Mouse (Mus musculus) heart, postnatal 0 days (tissue): Measurements from ENCODE around the gene Cacna2d1. TPM values are rescaled to one million over a fixed set of nuclear protein-coding genes. Genes with fewer than 3 reads are reported as not detected.

Experiments
- ATAC-seq: fragments of 200-750 bp; cut with Nextera tagmentation; 2 replicates; pipeline ENCODE4 v1.8.0; 2017; ENCODE audit warnings: low read depth, moderate number of reproducible peaks, moderate library complexity; ENCODE audit not compliant: insufficient read depth
- DNase-seq: peaks from one replicate; pipeline ENCODE4 v3.0.0-alpha.2; 2016; ENCODE audit warnings: low spot score
- H3K27ac ChIP-seq: fragments of 300-500 bp; sonication (generic); 2 replicates; pipeline ENCODE4 v1.5.1; 2014; ENCODE audit warnings: low read depth, mild to moderate bottlenecking
- H3K27me3 ChIP-seq: fragments of 300-500 bp; sonication (generic); 2 replicates; pipeline ENCODE4 v1.6.1; 2014; ENCODE audit warnings: low read length, mixed read lengths; ENCODE audit not compliant: control insufficient read depth, insufficient read depth
- H3K36me3 ChIP-seq: fragments of 300-500 bp; sonication (generic); replicated peaks from 2 replicates; pipeline ENCODE4 v1.6.1; 2014; ENCODE audit warnings: low read length, mixed read lengths; ENCODE audit not compliant: control insufficient read depth, insufficient read depth
- H3K4me1 ChIP-seq: fragments of 300-500 bp; sonication (generic); 2 replicates; pipeline ENCODE4 v1.6.1; 2014; ENCODE audit warnings: antibody characterized with exemption; ENCODE audit not compliant: control insufficient read depth, insufficient read depth
- H3K4me2 ChIP-seq: fragments of 300-500 bp; sonication (generic); 2 replicates; pipeline ENCODE4 v1.6.1; 2014; ENCODE audit warnings: low read depth, mild to moderate bottlenecking, low read length, moderate library complexity
- H3K4me3 ChIP-seq: fragments of 300-500 bp; sonication (generic); 2 replicates; pipeline ENCODE4 v1.5.1; 2014; ENCODE audit warnings: low read depth, low read length
- H3K9ac ChIP-seq: fragments of 300-500 bp; sonication (generic); replicated peaks from 2 replicates; pipeline ENCODE4 v1.6.1; 2014; ENCODE audit warnings: low read depth, low read length, mixed read lengths
- H3K9me3 ChIP-seq: fragments of 300-500 bp; sonication (generic); replicated peaks from 2 replicates; pipeline ENCODE4 v1.6.1; 2016; ENCODE audit warnings: low read length; ENCODE audit not compliant: control insufficient read depth
- CTCF ChIP-seq: IDR thresholded peaks from 2 replicates; pipeline ENCODE4 v1.5.1; 2016; ENCODE audit warnings: antibody characterized with exemption, control low read depth, low read depth
- EP300 ChIP-seq: IDR thresholded peaks from 2 replicates; pipeline ENCODE4 v1.6.1; 2016; ENCODE audit warnings: antibody characterized with exemption, low read depth
- WGBS: fragments of 180-500 bp; shearing (Covaris S2); extraction: QIAGEN DNeasy Blood & Tissue Kit; methylation state at CpG from one replicate; pipeline ENCODE4 v1.1.7; 2014; 5-methylcytosine and 5-hydroxymethylcytosine counted together
- polyA plus RNA-seq: library from polyadenylated mRNA; unstranded; fragments of >200 nt; fragmentation: Nextera tagmentation; extraction: Ambion mirVana; gene quantifications from 2 replicates; pipeline ENCODE4 v1.2.1, GENCODE M21; 2015
- total RNA-seq: library from RNA; depleted of rRNA; stranded (reverse); fragments of >200 nt; gene quantifications from 2 replicates; pipeline ENCODE4 v1.2.3, GENCODE M21; 2014; ENCODE audit warnings: low replicate concordance

Gene Cacna2d1
- total and polyA plus RNA-seq, 2 experiments from 2014 or later: 17.7 to 37.6 TPM

DNA sequence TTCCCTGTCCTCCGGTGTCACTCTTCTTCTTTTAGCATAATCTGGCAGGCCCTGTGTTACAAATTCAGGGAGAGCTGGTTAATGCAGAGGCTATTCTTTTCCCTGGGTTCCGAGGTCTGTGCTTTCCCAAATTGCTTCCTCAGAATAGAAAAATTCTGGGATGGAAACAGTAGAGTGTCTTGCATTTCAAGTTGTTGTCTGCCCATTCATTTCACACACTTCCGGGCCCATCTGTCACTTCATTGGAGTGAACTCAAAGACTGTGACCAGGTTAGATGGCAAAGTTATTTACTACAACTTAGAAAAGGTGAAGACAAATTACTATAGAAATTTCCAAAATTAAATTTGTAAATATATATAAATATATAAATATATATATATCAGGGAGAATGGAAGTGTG is 62.7 kb downstream of the Cacna2d1 start:
- Histone ChIP-seq H3K4me3 (no peak overlapping the region), H3K27ac (no peak overlapping the region), H3K4me2 (no peak overlapping the region), H3K9me3 (no peaks in the 10 kb centered on the region), H3K27me3 (no peaks in the 10 kb centered on the region), H3K9ac (no peak overlapping the region), H3K36me3 (no peaks in the 10 kb centered on the region), H3K4me1 (0 out of 2 replicates have a peak, but pooled peaks cover 5% of the 10 kb centered on the region)
- 86% methylated on average over 3 of the region's 3 CpGs for WGBS
- DNase-seq (no peak), ATAC-seq (no peak)
- TF ChIP-seq EP300 (no peak), CTCF (no peak)

DNA sequence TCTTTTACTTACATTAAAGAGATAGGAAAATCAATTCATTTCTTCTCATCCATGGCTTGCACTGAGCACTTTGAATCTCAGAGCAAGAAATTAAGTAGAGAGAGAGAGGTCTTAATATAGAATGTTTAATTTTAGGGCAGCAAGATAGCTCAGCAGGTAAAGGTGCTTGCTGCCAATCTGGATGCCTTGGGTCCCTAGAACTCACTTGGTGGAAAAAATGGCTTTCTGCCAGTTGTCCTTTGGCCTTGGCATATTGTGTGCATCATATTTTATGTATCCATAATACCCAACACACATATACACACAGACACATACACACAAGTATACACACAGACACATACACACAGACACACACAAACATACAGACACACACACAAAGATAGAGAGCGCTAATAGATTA is 63.3 kb downstream of the Cacna2d1 start:
- WGBS: 93% methylated on average over 1 of the region's 1 CpGs
- DNase-seq (no peak), ATAC-seq (no peak)
- Histone ChIP-seq H3K9me3 (no peaks in the 10 kb centered on the region), H3K27me3 (no peaks in the 10 kb centered on the region), H3K9ac (no peak overlapping the region), H3K27ac (no peak overlapping the region), H3K4me3 (no peak overlapping the region), H3K36me3 (no peaks in the 10 kb centered on the region), H3K4me2 (no peak overlapping the region), H3K4me1 (0 out of 2 replicates have a peak, but pooled peaks cover 5% of the 10 kb centered on the region)
- TF ChIP-seq EP300: no peak

DNA sequence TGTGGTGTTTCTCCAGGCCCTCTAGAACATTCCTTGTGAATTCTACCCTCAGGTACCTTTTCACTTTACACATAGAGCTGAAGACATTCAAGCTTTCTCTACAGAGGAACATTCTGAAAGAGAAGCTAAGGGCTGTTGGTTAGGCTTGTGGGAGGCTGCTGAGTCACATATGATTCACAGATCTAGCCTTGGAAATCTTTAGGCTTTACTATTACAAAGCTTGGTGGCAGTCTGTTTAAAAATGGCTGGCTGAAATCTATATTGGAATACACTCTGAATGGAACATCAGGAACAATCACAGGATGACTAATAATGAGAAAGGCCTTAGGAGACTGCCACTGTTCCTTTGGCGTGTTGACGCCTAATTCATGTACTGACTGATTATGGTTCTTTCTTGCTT is 66.4 kb downstream of the Cacna2d1 start:
- Histone ChIP-seq H3K9me3 (no peaks in the 10 kb centered on the region), H3K36me3 (no peaks in the 10 kb centered on the region), H3K4me3 (no peak overlapping the region), H3K4me2 (no peak overlapping the region), H3K27me3 (no peaks in the 10 kb centered on the region), H3K4me1 (0 out of 2 replicates have a peak, but pooled peaks cover 5% of the 10 kb centered on the region), H3K27ac (no peak overlapping the region), H3K9ac (no peak overlapping the region)
- no peak for ATAC-seq
- DNase-seq: no peak
- no peak for TF ChIP-seq CTCF
- TF ChIP-seq EP300: no peak
- WGBS: 83% methylated on average over 2 of the region's 2 CpGs

DNA sequence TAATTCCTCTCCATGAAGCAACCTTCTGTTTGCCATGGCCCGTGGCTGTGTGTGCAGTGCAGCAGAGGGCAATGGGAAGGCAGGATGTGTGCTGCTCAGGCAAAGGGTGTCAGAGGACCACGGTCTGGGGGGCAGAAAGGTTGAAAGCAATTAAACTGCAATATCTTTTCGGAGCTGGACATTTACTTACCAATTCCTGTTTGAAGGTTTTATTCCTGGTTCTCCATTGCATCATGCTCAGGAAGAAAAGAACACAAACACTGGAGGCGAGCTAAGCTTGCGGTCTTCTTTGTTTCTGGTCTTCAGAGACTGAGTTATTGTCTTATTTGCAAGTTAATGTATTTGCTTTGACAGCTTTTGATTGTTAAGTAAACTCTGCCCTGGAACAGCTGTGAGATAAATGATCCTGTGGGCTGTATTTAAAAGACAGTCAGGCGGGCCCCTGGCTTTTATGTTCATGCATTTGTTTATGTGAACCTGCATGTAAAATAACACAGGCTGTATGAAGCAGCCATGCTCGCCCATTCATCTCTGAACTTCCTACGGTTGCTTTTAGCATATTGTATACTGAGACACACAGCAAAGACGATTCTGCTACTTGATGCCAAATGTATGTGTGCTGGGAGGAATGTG is 68.1 kb downstream of the Cacna2d1 start:
- DNase-seq (no peak), ATAC-seq (no peak)
- no peaks in the 10 kb centered on the region for H3K9me3 ChIP-seq
- H3K27ac ChIP-seq: no peak overlapping the region
- WGBS: 62% methylated on average over 9 of the region's 9 CpGs
- H3K4me3 ChIP-seq: no peak overlapping the region
- H3K4me1 ChIP-seq: peaks cover 15% of the 10 kb centered on the region; the same call in 1 of the 2 replicates
- H3K36me3 ChIP-seq: no peaks in the 10 kb centered on the region
- no peak for TF ChIP-seq EP300
- TF ChIP-seq CTCF: no peak
- no peaks in the 10 kb centered on the region for H3K27me3 ChIP-seq
- no peak overlapping the region for H3K4me2 ChIP-seq
- no peak overlapping the region for H3K9ac ChIP-seq

DNA sequence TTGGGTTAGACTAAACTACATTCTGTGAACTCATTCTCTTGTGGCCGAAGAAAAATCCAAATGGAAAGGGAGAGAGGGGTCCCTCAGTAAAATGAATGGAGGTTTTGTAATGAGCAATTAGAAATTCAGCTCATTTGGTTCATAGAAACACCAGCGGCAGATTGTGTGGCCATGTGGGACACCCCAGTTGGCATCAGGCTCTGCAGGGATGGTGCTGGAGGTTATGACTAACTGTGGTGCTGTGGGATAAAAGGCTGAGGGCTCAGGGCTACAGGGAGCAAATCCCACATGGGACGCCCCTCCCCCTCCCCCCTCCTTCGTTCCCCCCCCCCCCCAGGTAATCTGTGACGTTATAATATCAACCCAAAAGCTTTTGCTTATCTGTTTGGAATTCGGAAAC is 69.8 kb downstream of the Cacna2d1 start:
- peaks cover 11% of the 10 kb centered on the region; the same call in 1 of the 2 replicates for H3K4me1 ChIP-seq
- H3K9ac ChIP-seq: no peak overlapping the region
- H3K27ac ChIP-seq: no peak overlapping the region
- H3K4me3 ChIP-seq: no peak overlapping the region
- DNase-seq: no peak
- no peaks in the 10 kb centered on the region for H3K9me3 ChIP-seq
- no peak for ATAC-seq
- no peaks in the 10 kb centered on the region for H3K27me3 ChIP-seq
- 70% methylated on average over 5 of the region's 6 CpGs for WGBS
- H3K36me3 ChIP-seq: no peaks in the 10 kb centered on the region
- H3K4me2 ChIP-seq: no peak overlapping the region
- TF ChIP-seq CTCF (no peak), EP300 (no peak)

DNA sequence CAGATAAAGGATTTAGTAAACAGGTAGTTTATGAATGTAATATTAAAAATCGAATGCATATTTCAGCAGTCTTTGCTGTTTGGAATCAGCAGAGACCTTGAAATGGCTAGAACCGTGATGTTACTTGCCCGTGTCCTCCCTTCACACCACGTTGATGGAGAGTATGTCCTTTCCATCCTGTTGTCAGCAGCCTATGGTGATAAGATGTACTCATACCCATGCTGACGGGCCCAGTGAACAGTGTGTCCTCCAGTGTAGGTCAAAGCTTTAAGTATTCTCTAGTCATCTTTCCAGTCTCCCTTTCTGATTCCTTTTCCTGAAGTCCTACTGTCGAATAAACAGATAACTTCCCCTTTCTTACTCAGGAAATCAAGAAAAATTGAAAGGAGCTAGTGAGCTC is 72.5 kb downstream of the Cacna2d1 start:
- ATAC-seq (peak; percentile 87), DNase-seq (peak; percentile 45)
- WGBS: 30% methylated on average over 6 of the region's 6 CpGs

More for the DNA sequence above, 72.5 kb downstream of the Cacna2d1 start:
- Histone ChIP-seq H3K36me3 (no peaks in the 10 kb centered on the region), H3K4me3 (no peak overlapping the region), H3K9me3 (no peaks in the 10 kb centered on the region), H3K27me3 (no peaks in the 10 kb centered on the region), H3K4me2 (no peak overlapping the region), H3K4me1 (peaks cover 11% of the 10 kb centered on the region; the same call in 1 of the 2 replicates), H3K9ac (no peak overlapping the region), H3K27ac (0 out of 2 replicates have a peak overlapping the region, but pooled peaks have one; percentile 23)
- TF ChIP-seq CTCF (no peak), EP300 (no peak)
